Mouse (Mus musculus): ENCODE measurements at regions not wholly inside any gene's neighbourhood (a gene's known extent, or its start where the extent isn't known, plus 50 kb on each side); places are given as distances from the start of the nearest gene placed in this dataset.

- no peak for DNase-seq
These were observed 90.5 kb downstream of the Minar1 start for GRCm38 (mm10) chr9:89532435-89532834.

DNA sequence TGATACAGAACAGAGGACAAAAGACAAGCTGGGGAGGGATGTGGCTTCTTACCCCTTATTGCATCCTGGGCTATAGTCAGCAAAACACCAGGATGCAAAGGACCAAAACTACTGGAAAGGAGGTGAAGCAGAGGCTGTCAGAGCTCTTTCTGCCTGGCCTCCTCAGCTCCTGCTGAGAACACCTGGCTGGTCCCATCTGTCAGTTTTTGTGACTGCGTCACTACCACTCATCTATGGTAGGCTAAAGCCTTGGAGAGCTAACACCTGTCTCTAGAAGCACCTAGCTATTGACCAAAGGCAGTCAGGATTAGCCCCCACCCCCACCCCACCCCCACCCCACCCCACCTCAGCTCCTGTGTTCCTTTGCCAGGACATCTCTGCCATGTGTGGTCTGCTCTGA is 98.8 kb downstream of the Minar1 start:
- no peak for DNase-seq

DNA sequence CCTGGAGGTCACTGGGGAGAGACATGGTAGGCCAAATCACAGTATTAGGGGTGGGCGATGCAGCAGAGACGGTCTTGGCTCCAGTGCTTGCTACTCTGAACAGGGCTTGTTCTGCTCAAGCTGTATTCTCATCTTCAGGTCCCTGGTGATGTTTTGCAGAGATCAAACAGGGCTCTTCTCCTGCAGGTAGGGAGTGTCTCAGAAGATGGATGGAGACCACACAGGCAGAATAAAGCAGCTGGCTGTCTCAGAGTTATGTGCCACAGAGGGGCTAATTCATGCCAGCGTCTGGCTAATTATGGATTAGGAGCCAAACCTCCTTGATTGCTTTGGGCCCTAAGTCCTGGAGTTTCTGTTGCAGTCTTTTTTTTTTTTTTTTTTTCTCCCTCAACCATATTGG is 99.2 kb downstream of the Minar1 start:
- no peak for DNase-seq

GRCm38 (mm10) chr9:89508407-89509101 is 114.4 kb downstream of the Minar1 start:
- no peak for DNase-seq

DNA sequence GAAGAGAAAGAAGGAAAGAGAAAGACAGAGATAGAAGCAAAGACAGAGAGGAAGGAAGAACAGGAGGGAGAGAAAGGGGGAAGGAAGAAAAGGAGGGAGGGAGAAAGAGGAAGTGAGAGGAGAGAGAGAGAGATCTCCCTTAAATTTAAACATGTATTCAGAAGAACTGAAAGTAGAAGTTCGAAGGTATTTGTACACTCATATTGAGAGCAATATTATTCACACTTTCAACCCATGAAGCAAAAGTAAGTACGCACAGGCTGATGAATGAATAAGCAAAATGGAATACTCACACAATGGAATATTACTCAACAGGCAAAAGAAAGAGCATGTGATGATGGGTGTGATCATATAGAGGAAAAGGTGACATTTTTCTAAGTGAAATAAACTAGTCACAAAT is 120.8 kb downstream of the Minar1 start:
- DNase-seq = no peak

DNA sequence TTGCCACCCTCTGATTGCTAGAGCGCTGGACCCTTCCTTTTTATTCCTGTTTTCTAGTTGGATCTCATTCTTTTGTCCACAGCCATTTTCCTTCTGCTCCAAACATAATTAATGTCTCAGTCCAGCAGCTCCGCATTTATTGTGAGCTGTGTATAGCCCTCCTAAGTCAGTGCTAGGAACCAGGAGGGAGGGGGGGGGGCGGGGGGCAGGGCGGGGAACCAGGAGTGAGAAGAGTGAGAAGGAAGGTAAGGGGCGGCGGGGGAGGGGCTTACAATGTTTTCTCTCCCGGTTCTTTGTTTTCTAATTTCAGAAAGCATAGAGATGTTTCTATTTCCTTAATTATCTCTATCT is 125.6 kb downstream of the Minar1 start:
- no peak for DNase-seq

- DNase-seq = no peak
These were observed 126.1 kb downstream of the Minar1 start for GRCm38 (mm10) chr9:89496729-89497398.

- no peak for DNase-seq
These were observed 135.3 kb downstream of the Minar1 start for GRCm38 (mm10) chr9:89487601-89488000.

- DNase-seq = no peak
These were observed 143.5 kb downstream of the Minar1 start for GRCm38 (mm10) chr9:89479406-89479805.

- peak; percentile 52 for DNase-seq
These were observed 161.7 kb downstream of the Minar1 start for GRCm38 (mm10) chr9:89461190-89461589.

DNA sequence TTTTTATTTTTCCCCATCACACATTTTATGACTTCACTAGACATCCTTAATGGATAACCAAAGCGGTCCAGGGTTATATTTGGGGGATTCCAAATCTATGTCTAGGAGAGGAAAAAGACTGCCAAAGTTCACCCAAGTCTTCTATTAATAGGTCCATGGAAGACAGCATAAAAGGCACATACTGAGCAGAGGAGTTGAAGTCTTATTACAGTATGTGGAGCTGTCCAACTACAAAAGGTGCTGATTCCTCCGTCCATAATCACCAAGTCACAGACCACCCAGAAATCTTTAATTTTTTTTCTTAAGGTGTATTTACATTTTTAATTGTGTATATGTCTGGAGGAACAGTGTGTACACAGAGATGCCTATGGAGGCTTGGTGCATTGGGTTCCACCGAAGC is 166.3 kb downstream of the Minar1 start:
- no peak for DNase-seq

GRCm38 (mm10) chr9:89449656-89450055 is 173.3 kb downstream of the Minar1 start:
- no peak for DNase-seq
